Mouse (Mus musculus) lung, postnatal 10 days (tissue): ENCODE results near the gene Akap6.

Source experiments
- DNase-seq: peaks from one replicate; pipeline ENCODE4 v3.0.0; 2021

The Akap6 gene

DNA sequence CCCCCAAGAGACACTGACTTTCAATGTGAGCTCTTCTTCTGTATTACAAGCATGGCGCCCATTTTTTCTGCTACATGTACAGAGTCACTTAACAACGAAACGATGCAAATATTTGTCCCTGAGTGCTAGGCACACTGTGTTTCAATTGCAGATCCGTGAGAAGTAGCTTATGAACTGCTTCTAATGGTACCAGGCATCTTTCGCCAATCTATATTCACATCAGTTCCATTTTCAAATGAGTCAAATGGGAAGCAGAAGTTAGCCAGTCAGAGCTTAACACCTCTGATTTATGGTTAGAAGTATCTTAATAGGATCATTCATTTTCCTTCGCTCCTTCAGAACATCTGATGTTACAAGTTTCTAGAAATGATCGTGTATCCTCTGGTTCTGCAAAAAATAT, 492.3 kb downstream of the Akap6 start:
- no peak for DNase-seq

DNA sequence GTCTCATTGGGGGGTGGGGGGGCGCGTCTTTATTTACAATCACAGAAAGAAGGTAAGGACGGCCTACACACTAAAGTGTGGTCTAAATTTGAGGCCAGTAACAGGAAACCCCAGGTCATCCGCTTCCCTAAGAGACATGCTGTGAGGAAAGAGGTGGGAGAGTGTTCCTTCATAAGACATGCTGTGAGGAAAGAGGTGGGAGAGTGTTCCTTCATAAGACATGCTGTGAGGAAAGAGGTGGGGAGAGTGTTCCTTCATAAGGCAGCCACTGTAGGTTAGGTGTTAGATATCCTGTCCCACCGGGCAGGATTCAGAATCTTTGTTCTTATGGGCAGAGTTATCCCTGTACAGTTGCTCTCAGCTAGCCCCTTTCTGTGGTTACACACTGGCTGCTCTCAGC, 494.5 kb downstream of the Akap6 start:
- no peak for DNase-seq
